Mouse (Mus musculus) right cerebral cortex, postnatal 25 days (tissue): Measurements from ENCODE around the gene Cenpf.

ENCODE experiments used
- DNase-seq: peaks from one replicate; pipeline ENCODE4 v3.0.0; 2022

Cenpf gene

GRCm38 (mm10) chr1:189687654-189688387 is at the start of gene Cenpf:
Gene Cenpf (minus strand): TSS chr1:189688086.
- DNase-seq: peak; percentile 97

GRCm38 (mm10) chr1:189732156-189732555 is 44.3 kb upstream of the Cenpf start:
- DNase-seq: no peak

GRCm38 (mm10) chr1:189731697-189732096 is 43.8 kb upstream of the Cenpf start:
- no peak for DNase-seq

GRCm38 (mm10) chr1:189729141-189729815 is 41.4 kb upstream of the Cenpf start:
- no peak for DNase-seq

- DNase-seq: no peak
Observed at GRCm38 (mm10) chr1:189728784-189729115, 40.9 kb upstream of the Cenpf start.

GRCm38 (mm10) chr1:189727884-189728783 is 40.2 kb upstream of the Cenpf start, which contains the start of gene Ptpn14:
Gene Ptpn14 (plus strand): TSS chr1:189728268.
- DNase-seq: peak; percentile 41

- no peak for DNase-seq
Observed at GRCm38 (mm10) chr1:189727346-189727883, 39.5 kb upstream of the Cenpf start.

- DNase-seq: no peak
Observed at GRCm38 (mm10) chr1:189726121-189726520, 38.2 kb upstream of the Cenpf start.

GRCm38 (mm10) chr1:189718600-189718999 is 30.7 kb upstream of the Cenpf start:
- no peak for DNase-seq

- no peak for DNase-seq
Observed at GRCm38 (mm10) chr1:189717546-189717945, 29.7 kb upstream of the Cenpf start.

GRCm38 (mm10) chr1:189715915-189716797 is 28.3 kb upstream of the Cenpf start:
- DNase-seq: no peak

- no peak for DNase-seq
Observed at GRCm38 (mm10) chr1:189709001-189709400, 21.1 kb upstream of the Cenpf start.

- no peak for DNase-seq
Observed at GRCm38 (mm10) chr1:189707419-189707818, 19.5 kb upstream of the Cenpf start.

- no peak for DNase-seq
Observed at GRCm38 (mm10) chr1:189707014-189707413, 19.1 kb upstream of the Cenpf start.

GRCm38 (mm10) chr1:189706040-189706645 is 18.3 kb upstream of the Cenpf start:
- DNase-seq: no peak

GRCm38 (mm10) chr1:189703591-189703990 is 15.7 kb upstream of the Cenpf start:
- DNase-seq: no peak

- no peak for DNase-seq
Observed at GRCm38 (mm10) chr1:189703156-189703555, 15.3 kb upstream of the Cenpf start.

- peak; percentile 65 for DNase-seq
Observed at GRCm38 (mm10) chr1:189700990-189701389, 13.1 kb upstream of the Cenpf start.

GRCm38 (mm10) chr1:189700186-189700585 is 12.3 kb upstream of the Cenpf start:
- no peak for DNase-seq

- DNase-seq: no peak
Observed at GRCm38 (mm10) chr1:189698416-189698815, 10.5 kb upstream of the Cenpf start.

GRCm38 (mm10) chr1:189695321-189695720 is 7.4 kb upstream of the Cenpf start:
- DNase-seq: no peak

- no peak for DNase-seq
Observed at GRCm38 (mm10) chr1:189694391-189694790, 6.5 kb upstream of the Cenpf start.
